Mouse (Mus musculus) cerebellum, adult 2 months (tissue): ENCODE data around the gene Hspg2.

Experiments
- CTCF ChIP-seq: fragments of 200-500 bp; IDR thresholded peaks from 2 replicates; pipeline ENCODE4 v1.5.1; 2011; ENCODE audit warnings: low read depth, mild to moderate bottlenecking, control low read depth, low read length, moderate library complexity, borderline replicate concordance; ENCODE audit not compliant: insufficient read depth
- POLR2A ChIP-seq: fragments of 200-500 bp; IDR thresholded peaks from 2 replicates; pipeline ENCODE4 v1.6.1; 2011; ENCODE audit warnings: low read length, control low read depth, borderline replicate concordance; ENCODE audit not compliant: insufficient read depth

DNA sequence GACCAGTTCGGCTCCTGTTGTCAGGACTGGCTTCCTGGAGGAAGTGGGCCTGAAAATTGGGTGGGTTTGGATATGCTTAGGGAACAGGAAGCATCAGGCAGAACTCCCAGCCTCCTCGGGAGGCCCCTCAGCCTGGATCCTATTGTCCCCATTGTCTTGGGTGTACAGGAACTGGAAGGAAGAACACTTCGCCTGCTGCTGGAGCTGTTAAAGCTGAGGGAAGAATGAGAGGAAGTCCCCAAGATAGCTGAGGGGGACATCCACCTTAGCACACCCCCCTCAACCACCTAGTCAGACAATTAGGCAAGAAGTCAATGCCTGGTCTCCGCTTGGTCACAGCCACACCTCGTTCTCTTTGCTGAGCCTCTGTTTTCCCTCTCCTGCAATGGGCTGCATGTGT, 9.7 kb downstream of the Hspg2 start:
- TF ChIP-seq CTCF (no peak), POLR2A (no peak)
